Mouse (Mus musculus): ENCODE results near the gene Plekhj1. TPM values are rescaled to one million over a fixed set of nuclear protein-coding genes. Genes with fewer than 3 reads are reported as not detected.

Gene Plekhj1
- polyA plus RNA-seq, 1 experiment from 2014 or later, result 197 TPM

- H3K9me3 ChIP-seq, result no peaks in the 10 kb centered on the region
- 37% methylated on average over 5 of the region's 5 CpGs for WGBS
- peak; percentile 44 for DNase-seq (ENCODE audit: extremely low spot score, low spot score)
- no peaks in the 10 kb centered on the region for H3K27me3 ChIP-seq (ENCODE audit: poor library complexity, severe bottlenecking)
- no peaks in the 10 kb centered on the region; the same call in 1 of the 2 replicates for H3K36me3 ChIP-seq (replicated peaks)
- peak overlapping the region; percentile 95 for H3K4me3 ChIP-seq
- no peak overlapping the region for H3K27ac ChIP-seq
- H3K4me1 ChIP-seq, result peaks cover 56% of the 10 kb centered on the region
Measured at GRCm38 (mm10) chr10:80757717-80758116, 40.7 kb downstream of the Plekhj1 start.

GRCm38 (mm10) chr10:80756967-80757366, 41.5 kb downstream of the Plekhj1 start:
- Histone ChIP-seq H3K4me3 (peak overlapping the region; percentile 95), H3K4me1 (peaks cover 63% of the 10 kb centered on the region), H3K27me3 (ENCODE audit: poor library complexity, severe bottlenecking) (no peaks in the 10 kb centered on the region), H3K9me3 (no peaks in the 10 kb centered on the region), H3K36me3 (replicated peaks) (no peaks in the 10 kb centered on the region), H3K27ac (peak overlapping the region; percentile 12; the same call in 1 of the 2 replicates)
- WGBS, result 85% methylated on average over 4 of the region's 4 CpGs
- DNase-seq (ENCODE audit: extremely low spot score, low spot score), result no peak

GRCm38 (mm10) chr10:80756509-80756908, 41.9 kb downstream of the Plekhj1 start:
- peaks cover 65% of the 10 kb centered on the region for H3K4me1 ChIP-seq
- 79% methylated on average over 2 of the region's 2 CpGs for WGBS
- no peaks in the 10 kb centered on the region for H3K9me3 ChIP-seq
- H3K27me3 ChIP-seq (ENCODE audit: poor library complexity, severe bottlenecking), result no peaks in the 10 kb centered on the region
- no peaks in the 10 kb centered on the region for H3K36me3 ChIP-seq (replicated peaks)
- no peak for DNase-seq (ENCODE audit: extremely low spot score, low spot score)
- H3K27ac ChIP-seq, result 0 out of 2 replicates have a peak overlapping the region, but pooled peaks have one; percentile 97
- H3K4me3 ChIP-seq, result peak overlapping the region; percentile 95

- no peaks in the 10 kb centered on the region for H3K9me3 ChIP-seq
- H3K27me3 ChIP-seq (ENCODE audit: poor library complexity, severe bottlenecking), result no peaks in the 10 kb centered on the region
- peak overlapping the region; percentile 95 for H3K4me3 ChIP-seq
- DNase-seq (ENCODE audit: extremely low spot score, low spot score), result no peak
- no peaks in the 10 kb centered on the region for H3K36me3 ChIP-seq (replicated peaks)
- 35% methylated on average over 3 of the region's 3 CpGs for WGBS
- H3K4me1 ChIP-seq, result peaks cover 65% of the 10 kb centered on the region
- peak overlapping the region; percentile 97 for H3K27ac ChIP-seq
Measured at GRCm38 (mm10) chr10:80756099-80756498, 42.3 kb downstream of the Plekhj1 start.

DNA sequence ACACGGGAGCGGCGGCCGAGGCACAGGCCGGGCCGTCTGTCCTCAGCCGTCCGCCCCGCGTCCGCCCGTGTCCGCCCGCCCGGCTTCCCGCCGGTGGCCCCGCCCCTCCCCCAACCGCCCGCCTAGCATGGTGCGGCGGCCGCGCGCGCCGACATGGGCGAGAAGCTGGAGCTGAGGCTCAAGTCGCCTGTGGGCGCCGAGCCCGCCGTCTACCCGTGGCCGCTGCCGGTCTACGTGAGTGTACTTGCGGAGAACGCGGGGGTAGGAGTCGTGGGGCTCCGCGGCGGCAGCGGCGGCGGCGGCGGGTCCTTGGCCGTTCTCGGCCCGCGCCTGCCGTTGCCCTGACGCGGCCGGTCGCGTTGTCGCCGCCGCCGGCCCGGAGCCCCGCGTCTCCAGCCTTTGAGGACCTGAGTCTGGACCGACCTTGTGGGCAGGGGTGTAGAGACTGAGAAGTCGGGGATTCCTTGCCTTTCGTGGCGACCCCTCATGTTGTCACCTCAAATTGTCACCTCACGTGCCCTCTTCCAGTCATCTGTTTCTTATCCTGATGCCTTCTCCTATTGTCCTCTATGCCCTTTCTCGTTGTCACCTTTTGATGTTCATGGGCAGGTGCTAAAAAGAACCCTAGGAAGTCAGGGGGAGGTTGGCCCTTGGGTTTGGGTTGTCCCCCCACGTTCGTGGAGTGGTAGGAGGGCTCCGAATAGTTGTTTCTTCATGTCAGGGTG, 43.0 kb downstream of the Plekhj1 start:
- no peaks in the 10 kb centered on the region for H3K9me3 ChIP-seq
- WGBS, result under 1% methylated on average over 74 of the region's 75 CpGs
- peak overlapping the region; percentile 95 for H3K4me3 ChIP-seq
- peak overlapping the region; percentile 97 for H3K27ac ChIP-seq
- no peaks in the 10 kb centered on the region for H3K36me3 ChIP-seq (replicated peaks)
- DNase-seq (ENCODE audit: extremely low spot score, low spot score), result peak; percentile 20
- H3K27me3 ChIP-seq (ENCODE audit: poor library complexity, severe bottlenecking), result no peaks in the 10 kb centered on the region
- peaks cover 60% of the 10 kb centered on the region for H3K4me1 ChIP-seq

DNA sequence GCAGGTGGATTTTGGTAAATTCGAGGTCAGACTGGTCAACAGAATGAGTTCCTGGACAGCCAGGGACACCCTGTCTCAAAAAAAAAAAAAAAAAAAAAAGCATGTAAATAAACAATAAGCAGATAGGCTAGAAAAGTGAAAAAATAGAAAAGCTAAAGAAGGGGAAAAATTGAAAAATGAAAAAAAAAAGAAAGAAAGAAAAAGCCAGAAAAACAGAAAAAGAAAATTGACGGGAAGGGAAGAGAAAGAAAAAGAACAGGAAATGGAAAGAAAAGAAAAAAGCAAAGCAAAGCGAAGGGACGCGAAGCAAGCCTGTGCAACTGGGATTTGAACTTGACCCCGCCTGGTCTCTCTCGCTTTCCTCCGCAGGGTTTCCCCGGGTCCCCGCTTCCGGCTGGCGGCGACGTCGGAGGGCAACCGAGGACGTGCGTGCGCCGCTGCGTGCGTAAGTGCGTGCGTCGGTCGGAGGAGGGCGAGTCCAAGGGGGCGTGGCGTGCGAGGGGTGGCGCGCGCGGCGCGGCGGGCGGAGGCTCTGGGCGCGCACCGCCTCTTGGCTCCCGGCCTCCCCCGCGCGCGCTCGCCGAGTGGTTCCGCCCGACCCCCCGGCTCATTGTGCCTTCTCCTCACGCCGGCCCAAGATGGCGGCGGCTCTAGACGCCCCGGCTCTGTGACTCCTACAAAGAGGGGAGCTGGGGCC, 43.7 kb downstream of the Plekhj1 start, which contains the start of gene Dot1l:
TSS of gene Dot1l (plus strand) at position 613 of the 697 bp plus-strand sequence.
- no peaks in the 10 kb centered on the region for H3K36me3 ChIP-seq (replicated peaks)
- peaks cover 57% of the 10 kb centered on the region for H3K4me1 ChIP-seq
- H3K27ac ChIP-seq, result peak within 1 kb of the TSS; percentile 97
- peak; percentile 96 for DNase-seq (ENCODE audit: extremely low spot score, low spot score)
- H3K9me3 ChIP-seq, result no peaks in the 10 kb centered on the region
- WGBS, result under 1% methylated on average over 54 of the region's 57 CpGs
- peak within 1 kb of the TSS; percentile 95 for H3K4me3 ChIP-seq
- no peaks in the 10 kb centered on the region for H3K27me3 ChIP-seq (ENCODE audit: poor library complexity, severe bottlenecking)

DNA sequence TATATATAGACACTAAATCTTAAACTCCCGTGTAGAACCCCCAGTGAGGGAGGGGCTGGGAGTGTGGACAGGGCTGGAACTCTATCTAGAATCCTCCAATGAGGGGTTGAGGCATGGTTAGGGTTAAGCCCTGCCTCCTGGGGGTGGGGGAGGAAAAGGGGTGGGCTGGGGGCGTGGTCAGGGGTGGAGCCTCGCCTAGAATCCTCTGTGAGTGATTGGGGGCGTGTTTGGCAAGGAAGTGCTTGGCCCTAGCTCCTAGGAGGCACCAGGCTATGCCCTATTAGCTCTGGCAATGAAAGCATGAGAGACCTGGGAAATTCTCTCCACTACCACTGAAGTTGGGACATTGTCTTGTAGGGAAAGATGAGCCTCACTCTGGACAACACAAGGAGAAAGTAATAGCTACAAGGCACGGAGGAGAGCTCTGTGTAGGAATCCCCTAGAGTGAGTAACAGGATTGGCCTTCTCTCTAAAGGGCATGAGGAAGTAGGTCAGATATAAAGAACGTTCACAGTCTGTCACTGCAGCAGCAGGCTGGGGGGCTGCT, 46.3 kb downstream of the Plekhj1 start:
- 6% methylated on average over 6 of the region's 6 CpGs for WGBS
- H3K27ac ChIP-seq, result 0 out of 2 replicates have a peak overlapping the region, but pooled peaks have one; percentile 40
- H3K27me3 ChIP-seq (ENCODE audit: poor library complexity, severe bottlenecking), result no peaks in the 10 kb centered on the region
- DNase-seq (ENCODE audit: extremely low spot score, low spot score), result peak; percentile 88
- no peaks in the 10 kb centered on the region for H3K36me3 ChIP-seq (replicated peaks)
- H3K4me1 ChIP-seq, result peaks cover 40% of the 10 kb centered on the region
- H3K4me3 ChIP-seq, result peak overlapping the region; percentile 44
- no peaks in the 10 kb centered on the region for H3K9me3 ChIP-seq

- no peak for DNase-seq (ENCODE audit: extremely low spot score, low spot score)
- Histone ChIP-seq H3K4me3 (peak overlapping the region; percentile 44), H3K27me3 (ENCODE audit: poor library complexity, severe bottlenecking) (no peaks in the 10 kb centered on the region), H3K9me3 (no peaks in the 10 kb centered on the region), H3K27ac (0 out of 2 replicates have a peak overlapping the region, but pooled peaks have one; percentile 40), H3K36me3 (replicated peaks) (no peaks in the 10 kb centered on the region), H3K4me1 (peaks cover 31% of the 10 kb centered on the region)
- WGBS, result 15% methylated on average over 16 of the region's 16 CpGs
Measured at GRCm38 (mm10) chr10:80751188-80751832, 47.1 kb downstream of the Plekhj1 start.

DNA sequence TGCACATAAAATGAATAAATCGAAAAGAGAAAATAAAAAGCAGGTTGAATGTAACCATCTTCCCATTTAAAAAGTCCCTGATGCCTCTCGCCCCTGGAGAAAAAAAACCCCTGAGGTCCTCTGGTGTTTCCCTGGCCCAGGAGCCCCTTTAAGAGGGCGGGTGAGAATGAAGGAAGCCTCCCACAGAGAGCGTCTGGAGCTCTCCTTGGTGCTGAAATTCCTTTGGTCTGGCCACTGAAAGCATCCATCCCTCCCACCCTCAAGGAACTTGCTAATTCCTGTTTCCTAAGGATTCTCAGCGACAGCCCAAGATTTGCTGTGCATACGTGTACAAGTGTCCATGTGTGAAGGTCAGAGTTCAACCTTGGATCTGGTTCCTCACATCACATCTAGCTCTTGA, 49.8 kb downstream of the Plekhj1 start:
- Histone ChIP-seq H3K27ac (no peak overlapping the region), H3K4me1 (peaks cover 24% of the 10 kb centered on the region), H3K9me3 (no peaks in the 10 kb centered on the region), H3K36me3 (replicated peaks) (no peaks in the 10 kb centered on the region), H3K4me3 (no peak overlapping the region), H3K27me3 (ENCODE audit: poor library complexity, severe bottlenecking) (no peaks in the 10 kb centered on the region)
- peak; percentile 46 for DNase-seq (ENCODE audit: extremely low spot score, low spot score)
- WGBS, result 11% methylated on average over 6 of the region's 6 CpGs

- no peak overlapping the region for H3K27ac ChIP-seq
- 24% methylated on average over 3 of the region's 3 CpGs for WGBS
- H3K4me1 ChIP-seq, result peaks cover 26% of the 10 kb centered on the region
- no peaks in the 10 kb centered on the region for H3K27me3 ChIP-seq (ENCODE audit: poor library complexity, severe bottlenecking)
- no peaks in the 10 kb centered on the region for H3K9me3 ChIP-seq
- no peak overlapping the region for H3K4me3 ChIP-seq
- H3K36me3 ChIP-seq (replicated peaks), result no peaks in the 10 kb centered on the region
- DNase-seq (ENCODE audit: extremely low spot score, low spot score), result peak; percentile 77
Measured at GRCm38 (mm10) chr10:80747410-80747809, 51.0 kb downstream of the Plekhj1 start.

Data from forebrain, embryonic 10.5 days (tissue).